Mouse (Mus musculus) cortical plate, adult 2 months (tissue): Measurements from ENCODE around the gene Slc22a23.

Experiments used
- CTCF ChIP-seq: fragments of 200-500 bp; IDR thresholded peaks from 2 replicates; pipeline ENCODE4 v1.5.1; 2011; ENCODE audit warnings: mild to moderate bottlenecking, control low read depth, low read length; ENCODE audit not compliant: insufficient read depth; ENCODE audit errors: extremely low read depth
- POLR2A ChIP-seq: fragments of 200-500 bp; IDR thresholded peaks from 2 replicates; pipeline ENCODE4 v1.6.1; 2011; ENCODE audit warnings: mild to moderate bottlenecking, low read length, control low read depth; ENCODE audit not compliant: insufficient read depth; ENCODE audit errors: extremely low read depth

DNA sequence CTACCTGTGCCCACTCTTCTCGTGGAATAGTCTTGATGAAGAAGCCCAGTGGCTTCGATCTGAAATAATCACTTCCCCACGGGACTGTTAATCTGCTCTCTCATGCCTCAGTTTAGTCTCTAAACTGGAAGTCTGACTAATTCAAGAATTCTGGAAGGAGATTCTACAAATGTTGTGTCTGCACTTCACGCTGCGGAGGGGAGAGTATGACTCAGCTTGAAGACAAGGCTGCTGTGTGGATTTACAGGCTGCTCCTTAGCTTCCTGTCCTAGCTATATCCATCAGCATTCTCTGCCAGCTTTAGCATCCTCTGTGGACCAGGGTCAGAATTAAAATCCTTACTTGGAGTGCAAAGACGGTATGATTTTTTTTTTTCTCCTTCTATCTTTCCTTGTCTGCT is 112.0 kb downstream of the Slc22a23 start:
- no peak for TF ChIP-seq POLR2A
- no peak for TF ChIP-seq CTCF
